Mouse (Mus musculus) liver, adult (tissue): ENCODE data around the gene Oxct1.

Source experiments
- GATA4 ChIP-seq: IDR thresholded peaks from 2 replicates; pipeline ENCODE4 v1.6.1; 2014; ENCODE audit warnings: mild to moderate bottlenecking, low read length; ENCODE audit not compliant: insufficient replicate concordance

Gene Oxct1

GRCm38 (mm10) chr15:4024726-4025507, 1.3 kb upstream of the Oxct1 start:
- TF ChIP-seq GATA4, result no peak

GRCm38 (mm10) chr15:4025508-4025904, 677 bp upstream of the Oxct1 start:
- TF ChIP-seq GATA4, result no peak

GRCm38 (mm10) chr15:4026831-4027584, 825 bp downstream of the Oxct1 start:
- no peak for TF ChIP-seq GATA4

- TF ChIP-seq GATA4, result no peak
Measured at GRCm38 (mm10) chr15:4027671-4028410, 1.7 kb downstream of the Oxct1 start.

- no peak for TF ChIP-seq GATA4
Measured at GRCm38 (mm10) chr15:4028411-4028700, 2.2 kb downstream of the Oxct1 start.

- TF ChIP-seq GATA4, result no peak
Measured at GRCm38 (mm10) chr15:4028960-4029359, 2.8 kb downstream of the Oxct1 start.

GRCm38 (mm10) chr15:4033168-4034004, 7.2 kb downstream of the Oxct1 start:
- no peak for TF ChIP-seq GATA4

- TF ChIP-seq GATA4, result no peak
Measured at GRCm38 (mm10) chr15:4042423-4042822, 16.2 kb downstream of the Oxct1 start.

GRCm38 (mm10) chr15:4043032-4043471, 16.9 kb downstream of the Oxct1 start:
- no peak for TF ChIP-seq GATA4

- no peak for TF ChIP-seq GATA4
Measured at GRCm38 (mm10) chr15:4056627-4057026, 30.4 kb downstream of the Oxct1 start.

- no peak for TF ChIP-seq GATA4
Measured at GRCm38 (mm10) chr15:4063574-4063973, 37.4 kb downstream of the Oxct1 start.

GRCm38 (mm10) chr15:4064013-4064412, 37.8 kb downstream of the Oxct1 start:
- no peak for TF ChIP-seq GATA4

- TF ChIP-seq GATA4, result no peak
Measured at GRCm38 (mm10) chr15:4064694-4065093, 38.5 kb downstream of the Oxct1 start.

GRCm38 (mm10) chr15:4067273-4067990, 41.2 kb downstream of the Oxct1 start:
- TF ChIP-seq GATA4, result no peak
